Mouse (Mus musculus): ENCODE measurements around the gene Zfp954.

GRCm38 (mm10) chr7:7108501-7108900 lies 12.8 kb downstream of the Zfp954 start:
- no peak for TF ChIP-seq POLR2A (IDR thresholded peaks at IDR 0.05; ENCODE audit: extremely low read depth, insufficient read depth, low read length)
- TF ChIP-seq CTCF (IDR thresholded peaks at IDR 0.05; ENCODE audit: extremely low read depth, insufficient read depth, low read length) = no peak

All from cortical plate, adult 2 months (tissue).